ENCODE assay signal across 7 mouse cellular contexts in genomic region chr9:43552758-43553157, GRCm38 (mm10).
DNase-seq lines count a peak whose midpoint lies in the region; ATAC-seq and TF ChIP-seq lines count a peak whose summit lies in the region.
"Not testable (repeated sequence)": the region's sequence is repeated elsewhere in the genome, so short reads cannot be mapped to it uniquely, and the experiment has no call there.

No protein-coding gene starts in this region.

- H3K9me3 ChIP-seq in E14TG2a.4 (ENCODE audit: low read length); intestine, postnatal 0 days (ENCODE audit: control insufficient read depth); lung, embryonic 14.5 days (ENCODE audit: low read depth, low read length); stomach, postnatal 0 days (ENCODE audit: control insufficient read depth, low read length): not testable (repeated sequence)

- ATAC-seq in intestine, postnatal 0 days; lung, embryonic 14.5 days (ENCODE audit: insufficient read depth); stomach, postnatal 0 days (ENCODE audit: low FRiP score, low TSS enrichment): not testable (repeated sequence)

- not testable (repeated sequence) for H3K4me2 ChIP-seq in intestine, postnatal 0 days (replicated peaks; ENCODE audit: low read depth); lung, embryonic 14.5 days; stomach, postnatal 0 days (replicated peaks; ENCODE audit: low read depth)

- intact Hi-C loops in heart, adult 2 months (cut with DNase I); left cerebral cortex, adult 2 months (cut with DNase I): not testable (repeated sequence)

- peak; percentile 9 for DNase-seq in ZHBTc4 (ENCODE audit: low read depth, low spot score)
- DNase-seq in heart, adult 2 months; left cerebral cortex, adult 2 months (ENCODE audit: extremely low spot score in 1 of 2, low spot score in 2 of 2); stomach, postnatal 0 days (ENCODE audit: low spot score): not testable (repeated sequence)
- peak; percentile 12 for DNase-seq in lung, embryonic 14.5 days

- peaks cover 51% of the 10 kb centered on the region for H3K27me3 ChIP-seq in E14TG2a.4 (ENCODE audit: insufficient read depth, low read length)
- not testable (repeated sequence) for H3K27me3 ChIP-seq in heart, adult 2 months (ENCODE audit: control insufficient read depth, insufficient read depth, low read length); intestine, postnatal 0 days (replicated peaks; ENCODE audit: control insufficient read depth, insufficient read depth, low read length); lung, embryonic 14.5 days (ENCODE audit: insufficient read depth, low read length); stomach, postnatal 0 days (ENCODE audit: control insufficient read depth, insufficient read depth, low read length)

- not testable (repeated sequence) for H3K4me1 ChIP-seq in E14TG2a.4 (replicated peaks; ENCODE audit: low read depth, low read length); heart, adult 2 months (ENCODE audit: control insufficient read depth, insufficient read depth, low read length); intestine, postnatal 0 days (replicated peaks; ENCODE audit: control insufficient read depth, insufficient read depth, low read length); lung, embryonic 14.5 days (ENCODE audit: insufficient read depth); stomach, postnatal 0 days (replicated peaks; ENCODE audit: control insufficient read depth, insufficient read depth)

- H3K79me2 ChIP-seq in heart, adult 2 months (replicated peaks; ENCODE audit: control insufficient read depth, insufficient read depth, low read length) = not testable (repeated sequence)

- TF ChIP-seq CTCF in E14TG2a.4 (conservative IDR thresholded peaks at IDR 0.05; ENCODE audit: low read length) = peak; percentile 48
- peak; percentile 41 for TF ChIP-seq CTCF in heart, adult 2 months (IDR thresholded peaks at IDR 0.05)
- peak; percentile 44 for TF ChIP-seq CTCF in intestine, postnatal 0 days (IDR thresholded peaks at IDR 0.05; ENCODE audit: low read depth)
- peak; percentile 10; the same call in 1 of the 2 replicates for TF ChIP-seq CTCF in left cerebral cortex, adult 2 months (IDR thresholded peaks at IDR 0.05)
- TF ChIP-seq CTCF in lung, embryonic 14.5 days (IDR thresholded peaks at IDR 0.05; ENCODE audit: low read depth) = peak; percentile 25; the same call in 1 of the 2 replicates
- TF ChIP-seq CTCF in stomach, postnatal 0 days (IDR thresholded peaks at IDR 0.05; ENCODE audit: low read depth) = peak; percentile 59

- not testable (repeated sequence) for H3K27ac ChIP-seq in heart, adult 2 months; intestine, postnatal 0 days (ENCODE audit: low read depth, low read length); left cerebral cortex, adult 2 months; lung, embryonic 14.5 days (ENCODE audit: low read depth); stomach, postnatal 0 days (replicated peaks)

- TF ChIP-seq POLR2A in heart, adult 2 months (IDR thresholded peaks at IDR 0.05; ENCODE audit: insufficient read depth, low read depth, low read length) = not testable (repeated sequence)

- H3K36me3 ChIP-seq in E14TG2a.4 (ENCODE audit: insufficient read depth, low read length); heart, adult 2 months (ENCODE audit: control insufficient read depth, insufficient read depth, low read length); intestine, postnatal 0 days (ENCODE audit: control insufficient read depth, insufficient read depth); lung, embryonic 14.5 days (ENCODE audit: insufficient read depth); stomach, postnatal 0 days (ENCODE audit: control insufficient read depth, insufficient read depth, low read length): not testable (repeated sequence)

- not testable (repeated sequence) for TF ChIP-seq EP300 in heart, adult 2 months (IDR thresholded peaks at IDR 0.05; ENCODE audit: insufficient read depth, low read depth, low read length); stomach, postnatal 0 days (optimal IDR thresholded peaks at IDR 0.05)

- not testable (repeated sequence) for H3K9ac ChIP-seq in heart, adult 2 months (ENCODE audit: low read depth, low read length); intestine, postnatal 0 days (ENCODE audit: low read depth, low read length); lung, embryonic 14.5 days; stomach, postnatal 0 days (ENCODE audit: low read length)

- 86% methylated on average over 1 of the region's 1 CpGs for WGBS in heart, adult 2 months
- WGBS in intestine, postnatal 0 days = 80% methylated on average over 1 of the region's 1 CpGs
- 86% methylated on average over 1 of the region's 1 CpGs for WGBS in lung, embryonic 14.5 days
- WGBS in stomach, postnatal 0 days = 96% methylated on average over 1 of the region's 1 CpGs

- H3K4me3 ChIP-seq in E14TG2a.4 (replicated peaks; ENCODE audit: low read length); heart, adult 2 months; intestine, postnatal 0 days (ENCODE audit: low read depth, low read length); left cerebral cortex, adult 2 months; lung, embryonic 14.5 days (ENCODE audit: low read depth, low read length); stomach, postnatal 0 days (ENCODE audit: low read depth, low read length): not testable (repeated sequence)
